Mouse (Mus musculus) urinary bladder, postnatal 25 days (tissue): Measurements from ENCODE around the gene Tm4sf4.

Experiments used
- DNase-seq: peaks from one replicate; pipeline ENCODE4 v3.0.0; 2022; ENCODE audit warnings: low spot score

Tm4sf4 gene

DNA sequence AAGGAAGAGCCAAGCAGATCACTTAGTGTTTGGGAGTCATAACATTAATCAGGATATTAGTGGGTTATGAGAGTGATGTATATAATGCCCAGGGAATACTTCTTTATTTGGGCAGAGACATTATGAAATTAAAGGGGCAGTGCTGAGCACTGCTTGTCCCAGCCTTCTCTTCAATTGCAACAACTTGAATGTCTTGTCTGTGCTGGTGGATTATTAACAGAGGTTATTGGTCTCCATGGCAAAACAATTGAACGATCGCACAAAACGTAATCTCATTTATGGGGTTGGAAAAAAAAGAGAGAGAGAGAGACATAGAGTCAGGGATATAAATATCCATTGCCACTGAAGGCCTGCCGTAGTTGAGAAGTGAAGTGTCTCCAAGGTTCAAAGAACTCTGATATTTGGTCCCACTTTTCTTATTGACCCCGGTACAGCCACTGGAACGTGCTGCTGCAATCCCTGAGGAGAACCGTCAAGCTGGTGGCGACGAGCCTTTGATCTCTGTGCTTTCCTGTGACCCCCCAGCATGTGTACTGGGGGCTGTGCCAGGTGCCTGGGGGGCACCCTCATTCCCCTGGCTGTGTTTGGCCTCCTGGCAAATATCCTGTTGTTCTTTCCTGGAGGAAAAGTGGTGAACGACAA is at the start of gene Tm4sf4:
Tm4sf4 (plus strand) TSS at position 226 of the 642 bp plus-strand sequence.
- DNase-seq: no peak

DNA sequence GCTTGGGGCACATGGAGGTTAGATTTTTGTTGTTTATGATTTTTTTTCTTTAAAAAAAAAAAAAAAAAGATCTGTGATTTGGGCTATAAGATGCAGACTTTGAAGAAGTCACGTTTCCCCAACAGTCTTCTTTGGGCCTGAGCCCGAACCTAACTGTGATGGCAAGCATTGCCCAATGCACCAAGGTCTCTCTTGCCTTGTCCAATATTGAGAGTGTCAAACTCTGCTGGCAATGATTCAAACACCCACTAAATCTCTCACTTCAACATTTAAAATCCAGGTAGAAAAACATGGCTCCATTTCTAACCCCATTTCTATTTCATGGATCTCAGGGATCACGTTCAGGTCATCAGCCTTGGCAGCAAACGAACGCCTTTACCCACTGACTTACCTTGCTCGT is 38.7 kb upstream of the Tm4sf4 start:
- DNase-seq: no peak

DNA sequence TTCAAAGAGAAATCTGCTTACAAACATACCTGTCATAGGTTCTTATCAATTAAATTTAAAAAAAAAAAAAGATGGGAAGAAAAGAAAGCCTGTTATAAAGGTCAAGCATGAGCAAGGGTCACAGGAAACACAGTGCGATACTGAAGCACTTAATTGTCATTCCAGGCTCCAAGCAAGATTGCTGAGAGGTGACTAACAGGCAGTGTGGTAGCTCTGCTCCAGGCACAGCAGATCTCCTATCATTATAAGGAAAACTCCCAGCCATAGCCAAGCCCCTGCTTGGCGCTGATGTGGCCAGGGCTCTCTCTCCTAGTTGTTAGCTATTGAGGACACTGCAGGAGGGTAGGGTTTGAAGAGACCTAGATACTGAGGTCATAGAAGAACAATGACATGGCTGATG is 38.2 kb upstream of the Tm4sf4 start:
- DNase-seq: no peak

DNA sequence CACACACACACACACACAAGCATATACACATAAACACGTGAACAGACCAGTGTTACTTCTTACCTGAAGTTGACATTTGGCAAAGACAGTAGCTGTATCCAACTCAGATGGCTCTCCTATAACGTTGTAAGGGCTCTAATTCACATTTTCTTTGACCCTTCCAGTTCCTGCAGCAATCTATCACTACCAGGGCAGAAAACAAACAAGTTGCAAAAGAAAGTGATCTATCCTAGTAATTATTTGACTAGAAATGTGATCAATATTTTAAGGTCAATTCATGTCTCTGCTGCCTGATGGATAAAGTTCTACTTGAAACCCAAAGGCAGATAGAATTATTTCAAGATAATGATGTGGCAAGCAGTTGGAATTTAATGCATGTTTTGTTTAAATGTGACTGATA is 37.5 kb upstream of the Tm4sf4 start:
- no peak for DNase-seq

DNA sequence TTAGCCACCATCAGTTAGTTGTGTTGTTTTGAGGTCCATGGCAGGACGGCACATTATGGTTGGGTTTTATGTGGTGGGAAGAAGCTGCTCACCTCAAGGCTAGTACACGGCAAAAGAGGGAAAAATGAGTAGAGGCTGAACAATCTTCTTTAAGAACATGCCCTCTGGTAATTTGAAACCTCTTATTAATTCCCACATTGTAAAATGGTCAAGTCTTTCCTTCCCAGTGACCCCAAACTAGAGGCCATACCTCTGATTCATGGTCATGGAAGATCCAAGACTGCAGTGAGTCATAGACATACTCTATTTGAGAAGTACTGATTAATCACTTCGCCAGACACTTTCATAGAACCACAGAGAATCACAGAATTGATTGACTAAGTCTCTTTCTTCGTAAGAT is 13.6 kb upstream of the Tm4sf4 start:
- DNase-seq: no peak

DNA sequence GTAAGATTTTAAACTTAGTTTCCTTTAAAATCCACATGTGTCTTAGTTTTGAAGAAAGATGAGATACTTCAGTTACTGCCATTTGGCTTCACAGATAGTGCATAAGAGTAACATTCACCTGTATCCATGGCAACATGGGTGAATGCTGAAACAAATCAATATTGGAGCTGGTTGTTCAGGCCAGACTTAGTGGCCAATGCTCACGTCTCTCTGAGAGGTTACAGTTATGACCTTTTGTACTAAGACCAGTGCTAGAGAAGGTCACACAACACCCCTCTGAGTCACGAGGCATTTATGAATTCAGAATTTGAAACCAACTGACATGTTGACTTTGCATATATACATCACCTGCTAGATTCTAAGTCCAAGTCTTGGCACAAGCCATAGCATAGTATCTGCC is 4.9 kb upstream of the Tm4sf4 start:
- no peak for DNase-seq

DNA sequence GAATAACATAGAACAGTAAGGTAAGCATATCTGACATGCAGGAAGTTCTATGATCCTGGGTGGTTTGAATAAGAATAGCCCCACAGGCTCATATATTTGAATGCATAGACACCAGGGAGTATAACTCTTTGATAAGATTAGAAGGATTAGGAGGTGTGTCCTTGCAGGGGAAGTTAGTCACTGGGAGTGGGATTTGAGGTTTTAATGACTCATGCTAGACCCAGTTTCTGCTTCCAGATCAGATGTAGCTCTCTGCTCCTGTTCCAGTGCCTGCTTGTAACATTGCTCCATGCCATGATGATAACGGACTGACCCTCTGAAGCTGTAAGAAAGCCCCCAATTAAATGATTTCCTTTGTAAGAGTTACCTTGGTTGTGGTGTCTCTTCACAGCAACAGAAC is 4.5 kb upstream of the Tm4sf4 start:
- DNase-seq: no peak

DNA sequence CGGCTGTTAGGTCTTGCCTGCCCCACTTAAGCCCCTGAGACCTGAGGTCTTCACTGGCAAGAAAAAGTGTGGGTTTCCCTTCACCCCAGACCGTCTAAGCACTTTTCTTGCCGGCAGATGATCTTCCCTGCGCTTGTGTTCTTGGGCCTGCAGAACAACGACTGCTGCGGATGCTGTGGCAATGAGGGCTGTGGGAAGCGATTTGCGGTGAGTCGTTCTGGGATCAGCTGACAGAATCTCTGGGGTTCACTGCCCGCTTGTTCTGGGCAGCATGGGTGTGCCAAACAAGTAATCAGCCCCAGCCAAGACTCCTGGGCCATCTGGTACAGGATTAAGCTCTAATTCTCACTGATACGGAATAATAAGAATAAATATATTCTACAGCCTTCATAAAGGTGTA is 1.2 kb downstream of the Tm4sf4 start:
- no peak for DNase-seq

DNA sequence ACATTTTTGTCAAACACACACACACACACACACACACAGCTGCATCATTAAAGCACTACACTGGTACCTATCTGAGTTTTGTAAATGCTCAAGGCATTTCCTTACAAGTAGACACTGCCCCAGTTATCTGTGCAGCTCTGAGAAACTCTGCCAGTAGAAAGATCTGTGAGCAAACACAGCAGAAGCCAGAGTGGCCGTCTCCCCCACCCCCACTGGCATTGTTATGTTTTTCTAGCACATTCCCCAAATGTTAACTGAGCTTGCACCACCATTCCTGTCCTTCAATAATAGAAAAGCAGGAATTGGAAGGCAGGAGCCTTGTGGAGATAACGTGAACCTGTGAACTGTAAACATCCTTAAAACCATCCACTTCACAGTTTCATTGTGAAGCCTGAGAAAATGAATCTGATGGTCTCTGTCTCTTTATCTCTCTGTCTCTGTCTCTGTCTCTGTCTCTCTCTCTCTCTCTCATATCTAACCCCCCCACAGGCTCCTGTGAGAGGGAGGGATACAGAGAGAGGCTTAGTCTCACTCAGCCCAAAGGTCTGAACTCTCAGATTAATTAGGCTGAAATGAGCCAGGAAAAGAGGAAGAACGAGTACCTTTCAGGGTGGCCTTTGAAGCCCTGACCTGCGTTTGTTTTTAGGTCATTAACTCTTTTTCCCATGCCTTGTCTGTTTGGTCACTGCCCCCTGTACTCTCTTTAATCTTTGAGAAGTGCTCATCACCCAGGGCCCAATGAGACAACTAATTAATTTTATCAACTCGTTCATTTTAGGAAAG is 3.8 kb downstream of the Tm4sf4 start:
- DNase-seq: no peak

DNA sequence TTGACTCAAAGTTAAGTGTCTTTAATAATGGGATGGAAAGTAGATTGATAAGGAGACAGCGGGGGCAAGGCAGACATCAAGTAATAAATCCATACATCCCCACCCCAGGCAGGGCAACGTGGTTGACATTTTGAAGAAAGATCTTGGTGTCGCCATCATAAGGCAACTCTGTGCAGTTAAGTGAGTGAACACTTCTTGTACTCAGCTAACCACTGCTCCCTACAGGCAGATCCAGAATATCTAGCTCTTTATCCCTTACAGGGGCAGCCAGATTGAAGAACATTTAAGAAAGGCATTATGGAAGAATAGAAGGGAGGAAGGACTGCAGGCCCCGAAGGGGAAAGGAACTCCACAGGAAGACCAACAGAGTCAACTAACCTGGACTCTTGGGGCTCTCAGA is 4.4 kb downstream of the Tm4sf4 start:
- no peak for DNase-seq

DNA sequence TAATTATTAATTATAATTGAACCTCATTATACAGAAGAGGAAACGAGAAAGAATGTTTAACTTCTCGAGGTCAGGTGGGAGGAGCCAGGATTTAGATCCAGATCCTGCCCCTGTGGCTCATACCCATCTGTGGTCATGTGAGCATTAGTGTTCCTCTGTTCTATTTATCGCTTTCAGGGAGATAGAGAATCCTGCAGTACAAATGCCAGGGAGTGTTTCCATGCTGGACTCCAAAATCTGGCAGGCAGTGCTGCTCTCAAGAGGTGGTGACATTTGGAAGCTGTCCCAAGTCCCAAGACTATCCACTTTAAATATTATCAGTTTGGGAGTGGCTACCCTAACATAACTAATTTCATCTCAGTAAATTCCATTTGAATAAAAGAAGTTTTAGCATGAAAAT is 6.6 kb downstream of the Tm4sf4 start:
- no peak for DNase-seq

DNA sequence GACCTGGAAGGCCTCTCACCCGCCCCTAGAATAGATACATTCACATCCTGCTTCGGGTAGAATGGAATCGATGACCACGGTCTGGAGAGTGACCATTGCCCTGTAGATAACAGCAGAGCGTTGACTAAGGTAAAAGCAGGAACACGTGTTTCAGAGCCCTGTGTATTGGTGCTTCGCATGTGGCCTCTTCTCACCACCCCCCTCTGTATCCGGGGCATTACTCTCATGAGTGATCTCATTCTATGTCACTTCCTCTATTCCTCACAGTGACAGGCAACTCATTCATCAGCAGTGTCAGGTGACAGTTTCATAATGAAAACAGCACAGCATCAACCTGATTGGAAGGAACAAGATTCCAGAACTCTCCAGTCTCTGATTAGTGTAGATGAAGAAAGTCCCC is 10.2 kb downstream of the Tm4sf4 start:
- no peak for DNase-seq

DNA sequence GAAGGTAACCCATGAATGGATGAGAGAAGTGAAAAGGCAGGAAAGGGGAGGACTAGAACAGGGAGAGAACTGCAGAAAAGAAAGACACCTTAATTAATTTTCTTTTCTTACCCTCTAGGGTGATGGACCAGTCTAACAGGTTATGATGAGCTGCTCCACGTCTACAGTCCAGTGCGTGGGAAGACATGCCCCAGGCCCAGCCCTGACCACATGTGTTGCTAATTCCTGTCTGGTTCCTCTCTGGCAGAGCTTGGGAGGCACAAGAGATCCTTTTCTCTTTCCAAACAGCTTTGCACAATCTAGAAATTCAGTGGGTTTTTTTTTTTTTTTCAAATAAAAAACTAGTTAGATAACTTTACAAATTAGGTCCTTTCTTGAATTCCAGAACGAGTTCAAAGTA is 15.8 kb downstream of the Tm4sf4 start:
- no peak for DNase-seq

DNA sequence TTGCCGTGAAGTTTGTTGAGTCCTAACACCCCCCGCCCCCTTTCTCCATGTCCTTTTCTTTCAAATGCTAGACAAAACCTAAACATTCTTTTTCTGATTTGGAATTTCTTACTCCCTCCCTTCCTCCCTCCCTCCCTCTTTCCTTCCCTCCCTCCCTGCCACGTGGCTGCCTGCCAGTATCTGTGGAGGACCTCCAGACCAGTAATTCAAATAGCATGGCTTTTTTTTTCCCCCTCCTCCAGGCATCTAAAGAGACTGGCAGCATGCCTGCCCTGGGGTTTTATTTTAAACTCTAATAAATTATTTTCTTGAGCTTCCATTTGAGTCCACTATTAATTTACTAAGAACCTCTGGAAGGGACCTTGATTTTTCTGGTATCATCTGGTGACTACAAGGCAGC is 20.6 kb downstream of the Tm4sf4 start:
- no peak for DNase-seq

DNA sequence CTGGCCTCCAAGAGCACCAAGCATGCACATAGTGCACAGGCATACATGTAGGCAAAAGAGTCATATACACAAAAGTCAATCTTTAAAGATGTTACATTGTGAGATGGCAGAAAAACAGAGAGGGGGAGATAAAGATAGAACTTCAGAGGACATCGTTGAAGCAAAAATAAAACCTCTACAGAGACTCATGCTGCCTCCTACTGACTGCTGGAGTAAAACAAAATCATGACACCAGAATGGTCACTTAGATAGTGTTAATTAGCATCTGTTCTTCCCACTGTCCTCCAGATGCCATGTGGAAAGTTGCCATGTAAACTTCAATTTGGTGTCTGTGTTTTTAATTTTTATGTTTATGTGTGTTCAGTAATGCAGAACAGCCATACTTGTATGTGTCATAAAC is 22.8 kb downstream of the Tm4sf4 start:
- DNase-seq: no peak

DNA sequence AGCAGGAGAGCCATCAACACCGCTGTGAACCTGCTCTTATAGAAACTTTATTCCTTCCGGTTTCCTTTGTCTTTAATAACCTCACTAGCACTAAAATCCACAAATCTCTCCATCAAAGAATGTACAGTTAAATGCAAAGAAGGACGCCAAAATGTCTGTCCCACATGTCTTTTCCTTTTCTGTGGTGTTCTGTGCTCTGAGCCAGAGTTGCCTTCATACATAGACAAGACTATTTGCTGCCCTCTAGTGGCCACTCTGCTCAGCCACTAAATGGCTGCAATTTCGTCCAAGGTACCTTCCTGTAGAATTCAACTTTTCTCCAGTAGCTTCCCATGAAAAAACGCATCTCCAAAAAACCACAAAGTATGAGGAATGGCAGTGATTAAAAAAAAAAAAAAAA is 23.3 kb downstream of the Tm4sf4 start:
- DNase-seq: peak; percentile 72

DNA sequence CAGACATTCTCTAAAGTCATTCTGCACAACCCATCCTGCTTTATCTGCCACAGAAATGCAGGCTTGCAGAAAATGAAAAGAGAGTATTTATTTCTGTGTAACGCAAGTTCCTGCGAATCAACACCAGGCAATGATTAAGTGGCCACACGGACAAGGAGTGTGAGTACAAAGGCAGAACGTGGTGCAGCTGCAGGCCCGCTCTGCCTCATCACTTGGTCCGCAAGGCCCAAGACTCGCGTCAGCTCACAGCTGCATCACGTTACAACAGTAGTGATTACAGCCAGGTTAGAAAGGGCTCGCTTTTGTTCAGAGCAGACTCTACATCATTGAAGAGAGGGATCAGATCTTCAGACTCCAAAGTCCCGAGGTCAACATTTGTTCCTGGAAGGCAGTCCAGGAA is 33.5 kb downstream of the Tm4sf4 start:
- DNase-seq: no peak

DNA sequence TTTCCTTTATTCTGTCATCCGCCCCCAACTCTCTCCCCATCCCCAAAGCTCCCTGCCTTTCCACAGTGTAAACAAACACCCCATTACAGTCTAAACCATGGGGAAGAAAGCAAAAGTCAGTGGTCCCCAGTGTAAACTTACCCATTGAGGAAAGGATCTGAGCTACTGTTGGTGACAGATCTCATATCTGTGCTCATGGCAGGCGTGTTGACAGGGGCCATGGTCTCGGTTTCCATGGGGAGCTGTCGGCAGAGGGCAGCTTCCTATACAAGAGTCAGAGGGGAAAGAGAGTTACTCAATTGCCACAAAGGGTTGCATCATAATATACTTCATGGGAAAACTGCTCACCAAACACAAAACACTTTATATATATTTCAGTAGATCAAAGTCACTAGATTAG is 38.2 kb downstream of the Tm4sf4 start:
- no peak for DNase-seq

DNA sequence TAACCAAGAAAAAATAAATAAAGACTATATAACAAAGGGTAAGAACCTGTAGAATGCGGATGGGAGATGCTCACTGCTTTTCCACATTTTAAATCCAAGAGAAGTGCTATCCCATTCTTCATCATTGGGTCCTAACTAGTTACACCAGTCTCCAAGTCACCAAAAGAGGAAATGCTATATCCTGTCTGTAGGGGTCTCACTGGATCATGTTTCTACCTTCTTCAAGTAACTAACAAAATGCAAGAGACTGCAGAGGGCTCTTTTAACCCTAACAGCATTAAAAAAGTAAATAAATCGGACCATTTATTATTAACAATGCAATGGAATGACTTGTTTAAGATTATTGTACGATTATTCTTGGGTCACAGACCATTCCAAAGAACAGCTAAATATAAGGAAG is 41.2 kb downstream of the Tm4sf4 start:
- DNase-seq: no peak

DNA sequence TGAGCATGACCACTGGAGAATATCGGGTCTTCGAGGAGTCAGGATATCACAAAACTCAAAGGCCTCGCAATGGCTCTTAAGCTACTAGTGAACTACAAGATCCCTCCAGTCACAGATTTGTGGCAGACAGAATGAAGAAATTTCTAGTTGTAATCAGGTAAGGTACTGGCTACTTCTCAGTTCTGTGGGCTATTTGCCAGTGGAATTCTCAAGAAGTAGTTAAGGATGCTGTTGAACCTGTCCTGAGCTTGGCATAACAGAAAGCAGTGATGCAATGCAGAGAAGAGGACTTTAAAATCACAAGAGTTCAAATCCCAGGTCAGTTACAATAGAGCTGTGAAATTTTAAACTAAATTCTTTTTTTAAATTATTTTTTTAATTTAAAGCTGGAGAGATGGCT is 44.2 kb downstream of the Tm4sf4 start:
- DNase-seq: no peak

DNA sequence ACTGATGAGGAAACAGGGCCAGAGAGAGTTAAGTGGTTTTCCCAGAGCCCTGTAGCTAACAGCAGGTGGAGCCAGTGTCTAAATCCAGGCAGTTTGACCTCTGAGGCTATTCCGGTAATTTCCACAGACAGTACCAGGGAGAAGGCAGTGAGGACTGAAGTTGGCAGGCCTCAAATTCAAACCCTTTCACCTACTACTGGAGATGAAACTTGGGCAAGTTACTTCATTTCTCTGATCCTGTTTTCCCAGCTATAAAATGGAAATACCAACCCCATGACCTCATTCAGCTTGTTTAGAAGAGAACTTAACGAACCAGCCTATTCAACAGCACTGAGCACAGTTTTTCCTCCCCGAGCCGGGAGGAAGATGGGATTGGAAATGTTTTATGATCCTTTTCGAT is 45.2 kb downstream of the Tm4sf4 start:
- peak; percentile 15 for DNase-seq

DNA sequence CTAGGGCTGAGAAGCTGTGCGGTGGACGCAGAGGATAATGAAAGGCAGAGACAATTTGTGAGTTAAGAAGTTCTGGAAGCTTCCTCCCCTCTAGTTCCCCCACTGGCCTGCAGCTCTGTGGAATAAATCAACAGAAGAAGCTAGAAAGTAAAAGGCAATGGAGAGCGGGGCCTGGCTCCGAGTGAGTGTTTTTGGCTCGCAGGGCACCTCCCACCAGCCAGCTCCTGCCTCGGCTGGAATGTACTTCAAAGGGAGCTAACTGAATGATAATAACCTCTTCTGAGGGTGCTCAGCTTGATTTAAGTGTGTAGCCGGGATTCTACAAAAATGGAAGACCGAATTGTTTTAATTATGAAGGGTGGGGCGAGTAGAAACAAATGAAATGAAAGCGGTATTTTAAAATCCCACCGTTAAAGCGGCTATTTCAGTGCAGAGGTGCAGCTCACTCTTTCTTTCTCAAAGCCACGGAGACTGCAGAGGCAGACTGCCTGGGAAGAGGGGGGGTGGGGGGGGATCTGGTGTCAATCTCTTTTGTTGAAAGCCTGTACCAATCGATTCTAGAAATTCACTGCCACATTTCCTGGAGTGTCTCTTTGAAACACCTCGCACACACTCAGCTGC is 46.0 kb downstream of the Tm4sf4 start:
- peak; percentile 23 for DNase-seq

DNA sequence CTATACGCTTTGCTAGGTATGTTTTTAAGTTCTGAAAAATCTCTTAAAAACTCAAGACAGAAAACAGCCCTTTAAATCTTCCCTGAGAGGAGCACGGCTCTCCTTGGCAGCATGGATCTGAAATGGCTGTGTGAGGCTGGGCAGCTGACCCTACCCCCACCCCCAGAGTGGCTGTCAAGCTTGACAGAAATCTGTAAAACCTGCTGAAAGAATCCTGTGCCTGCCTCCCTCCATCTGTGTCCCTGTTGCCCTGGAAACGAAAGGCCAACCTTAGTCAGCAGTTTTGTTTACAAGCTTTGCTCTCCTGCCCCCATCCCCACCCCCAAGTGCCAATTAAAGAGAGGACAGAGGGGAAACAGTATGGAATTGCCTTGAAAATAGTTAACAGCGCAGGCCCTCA is 47.3 kb downstream of the Tm4sf4 start:
- DNase-seq: no peak

DNA sequence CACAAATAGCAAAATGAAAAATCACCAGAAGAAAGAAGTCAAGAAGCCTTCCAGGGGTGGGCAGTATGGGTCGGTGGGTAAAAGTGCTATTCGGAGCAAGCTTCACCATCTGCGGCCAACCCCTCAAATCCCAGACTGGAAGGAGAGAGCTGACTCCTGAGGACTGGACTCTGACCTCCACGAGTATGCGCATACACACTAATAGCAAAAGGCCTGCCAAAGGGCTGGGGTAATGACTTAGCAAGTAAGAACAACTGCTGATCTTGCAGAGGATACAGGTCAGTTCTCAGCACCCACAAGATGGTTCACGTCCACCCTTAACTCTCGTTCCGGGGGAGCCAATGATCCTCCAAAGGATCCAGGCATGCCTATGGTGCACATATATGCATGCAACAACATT is 49.3 kb downstream of the Tm4sf4 start:
- no peak for DNase-seq
